Mouse (Mus musculus) heart, embryonic 10.5 days (tissue): ENCODE results near the gene Tspan4. TPM values are rescaled to one million over a fixed set of nuclear protein-coding genes. Genes with fewer than 3 reads are reported as not detected.

Experiments used
- DNase-seq: peaks from one replicate; pipeline ENCODE4 v3.0.0-alpha.2; 2017; ENCODE audit warnings: low spot score
- H3K27ac ChIP-seq: fragments of 300-500 bp; sonication (generic); 2 replicates; pipeline ENCODE4 v1.5.1; 2016; ENCODE audit warnings: mild to moderate bottlenecking
- H3K27me3 ChIP-seq: fragments of 300-500 bp; sonication (generic); 2 replicates; pipeline ENCODE4 v1.6.1; 2016; ENCODE audit warnings: mild to moderate bottlenecking; ENCODE audit not compliant: poor library complexity, insufficient read depth, severe bottlenecking
- H3K36me3 ChIP-seq: fragments of 300-500 bp; sonication (generic); 2 replicates; pipeline ENCODE4 v1.6.1; 2016; ENCODE audit warnings: mild to moderate bottlenecking, moderate library complexity
- H3K4me1 ChIP-seq: fragments of 300-500 bp; sonication (generic); 2 replicates; pipeline ENCODE4 v1.6.1; 2016; ENCODE audit warnings: mild to moderate bottlenecking
- H3K4me3 ChIP-seq: fragments of 300-500 bp; sonication (generic); 2 replicates; pipeline ENCODE4 v1.5.1; 2016; ENCODE audit warnings: mild to moderate bottlenecking, moderate library complexity
- H3K9me3 ChIP-seq: fragments of 300-500 bp; sonication (generic); 2 replicates; pipeline ENCODE4 v1.6.1; 2016; ENCODE audit warnings: mild to moderate bottlenecking, moderate library complexity
- WGBS: fragments of 180-500 bp; shearing (Covaris S2); methylation state at CpG from one replicate; pipeline ENCODE4 v1.1.7; 2016; 5-methylcytosine and 5-hydroxymethylcytosine counted together
- polyA plus RNA-seq: library from polyadenylated mRNA; unstranded; fragments of >200 nt; fragmentation: Nextera tagmentation; extraction: Ambion mirVana; gene quantifications from 2 replicates; pipeline ENCODE4 v1.2.1, GENCODE M21; 2016

Tspan4 gene
- polyA plus RNA-seq, 1 experiment from 2014 or later, result 69.0 TPM

GRCm38 (mm10) chr7:141459301-141459711 lies 15.7 kb upstream of the Tspan4 start:
- WGBS, result 83% methylated on average over 17 of the region's 17 CpGs
- DNase-seq, result no peak
- no peaks in the 10 kb centered on the region for H3K9me3 ChIP-seq
- no peak overlapping the region for H3K4me3 ChIP-seq
- peaks cover 69% of the 10 kb centered on the region for H3K27me3 ChIP-seq
- H3K4me1 ChIP-seq, result peaks cover 59% of the 10 kb centered on the region
- no peak overlapping the region for H3K27ac ChIP-seq
- H3K36me3 ChIP-seq, result peaks cover 25% of the 10 kb centered on the region

- H3K4me3 ChIP-seq, result no peak overlapping the region
- DNase-seq, result no peak
- peaks cover 76% of the 10 kb centered on the region for H3K27me3 ChIP-seq
- peaks cover 25% of the 10 kb centered on the region for H3K36me3 ChIP-seq
- WGBS, result 66% methylated on average over 5 of the region's 5 CpGs
- no peak overlapping the region for H3K27ac ChIP-seq
- no peaks in the 10 kb centered on the region for H3K9me3 ChIP-seq
- H3K4me1 ChIP-seq, result peaks cover 59% of the 10 kb centered on the region
These were observed 15.0 kb upstream of the Tspan4 start for GRCm38 (mm10) chr7:141460001-141460390.

- Histone ChIP-seq H3K4me3 (peak within 1 kb of the TSS; percentile 67), H3K36me3 (peaks cover 25% of the 10 kb centered on the region), H3K4me1 (peaks cover 59% of the 10 kb centered on the region), H3K9me3 (no peaks in the 10 kb centered on the region), H3K27me3 (peaks cover 82% of the 10 kb centered on the region), H3K27ac (peak within 1 kb of the TSS; percentile 85)
- WGBS, result 67% methylated on average over 15 of the region's 15 CpGs
- DNase-seq, result no peak
These were observed 14.5 kb upstream of the Tspan4 start, which contains the start of gene Cracr2b for GRCm38 (mm10) chr7:141460391-141461113. Cracr2b (plus strand) TSS chr7:141461094.

- H3K4me1 ChIP-seq, result peaks cover 58% of the 10 kb centered on the region
- peaks cover 93% of the 10 kb centered on the region for H3K27me3 ChIP-seq
- peak overlapping the region; percentile 85 for H3K27ac ChIP-seq
- WGBS, result 2% methylated on average over 59 of the region's 59 CpGs
- H3K4me3 ChIP-seq, result peak overlapping the region; percentile 67
- DNase-seq, result no peak
- no peaks in the 10 kb centered on the region for H3K9me3 ChIP-seq
- peaks cover 25% of the 10 kb centered on the region for H3K36me3 ChIP-seq
These were observed 13.3 kb upstream of the Tspan4 start for GRCm38 (mm10) chr7:141461521-141462332.

- whole genome bisulfite sequencing, result 10% methylated on average over 5 of the region's 5 CpGs
- no peak for DNase-seq
- no peaks in the 10 kb centered on the region for H3K9me3 ChIP-seq
- peaks cover 91% of the 10 kb centered on the region for H3K27me3 ChIP-seq
- H3K4me1 ChIP-seq, result peaks cover 58% of the 10 kb centered on the region
- H3K27ac ChIP-seq, result peak overlapping the region; percentile 85
- H3K36me3 ChIP-seq, result peaks cover 23% of the 10 kb centered on the region
- H3K4me3 ChIP-seq, result peak overlapping the region; percentile 67
These were observed 12.7 kb upstream of the Tspan4 start for GRCm38 (mm10) chr7:141462333-141462821.

GRCm38 (mm10) chr7:141463824-141464602 lies 11.0 kb upstream of the Tspan4 start:
- Histone ChIP-seq H3K36me3 (peaks cover 8% of the 10 kb centered on the region), H3K4me3 (peak overlapping the region; percentile 47), H3K27me3 (peaks cover 79% of the 10 kb centered on the region), H3K4me1 (peaks cover 74% of the 10 kb centered on the region), H3K9me3 (no peaks in the 10 kb centered on the region), H3K27ac (peak overlapping the region; percentile 70)
- WGBS, result 14% methylated on average over 12 of the region's 12 CpGs
- no peak for DNase-seq

GRCm38 (mm10) chr7:141464603-141465201 lies 10.3 kb upstream of the Tspan4 start:
- Histone ChIP-seq H3K4me1 (peaks cover 81% of the 10 kb centered on the region), H3K27ac (peak overlapping the region; percentile 70), H3K27me3 (peaks cover 72% of the 10 kb centered on the region), H3K4me3 (peak overlapping the region; percentile 47), H3K9me3 (no peaks in the 10 kb centered on the region), H3K36me3 (peaks cover 8% of the 10 kb centered on the region)
- no peak for DNase-seq
- 3% methylated on average over 38 of the region's 38 CpGs for WGBS

- peaks cover 15% of the 10 kb centered on the region for H3K36me3 ChIP-seq
- H3K9me3 ChIP-seq, result no peaks in the 10 kb centered on the region
These were observed 9.5 kb upstream of the Tspan4 start for GRCm38 (mm10) chr7:141465388-141466044.

GRCm38 (mm10) chr7:141466045-141466394 lies 9.0 kb upstream of the Tspan4 start:
- H3K27me3 ChIP-seq, result peaks cover 59% of the 10 kb centered on the region
- no peak for DNase-seq
- WGBS, result 66% methylated on average over 7 of the region's 7 CpGs
- H3K4me3 ChIP-seq, result no peak overlapping the region
- H3K36me3 ChIP-seq, result peaks cover 20% of the 10 kb centered on the region
- peaks cover 85% of the 10 kb centered on the region for H3K4me1 ChIP-seq
- peak overlapping the region; percentile 70; the same call in 1 of the 2 replicates for H3K27ac ChIP-seq
- no peaks in the 10 kb centered on the region for H3K9me3 ChIP-seq

More at GRCm38 (mm10) chr7:141465388-141466044, 9.5 kb upstream of the Tspan4 start:
- peak overlapping the region; percentile 47 for H3K4me3 ChIP-seq
- peaks cover 64% of the 10 kb centered on the region for H3K27me3 ChIP-seq
- peak overlapping the region; percentile 70 for H3K27ac ChIP-seq
- WGBS, result 34% methylated on average over 10 of the region's 10 CpGs
- no peak for DNase-seq
- H3K4me1 ChIP-seq, result peaks cover 89% of the 10 kb centered on the region

- Histone ChIP-seq H3K27ac (peak overlapping the region; percentile 95), H3K36me3 (peaks cover 26% of the 10 kb centered on the region), H3K9me3 (no peaks in the 10 kb centered on the region), H3K27me3 (peaks cover 52% of the 10 kb centered on the region), H3K4me1 (peaks cover 79% of the 10 kb centered on the region), H3K4me3 (peak overlapping the region; percentile 87)
- 62% methylated on average over 10 of the region's 10 CpGs for WGBS
- no peak for DNase-seq
These were observed 8.4 kb upstream of the Tspan4 start for GRCm38 (mm10) chr7:141466607-141467148.

GRCm38 (mm10) chr7:141467230-141468030 lies 7.6 kb upstream of the Tspan4 start, which contains the start of gene Cd151:
Cd151 (plus strand) TSS chr7:141467392.
- H3K27me3 ChIP-seq, result peaks cover 44% of the 10 kb centered on the region
- peak within 1 kb of the TSS; percentile 95 for H3K27ac ChIP-seq
- peaks cover 72% of the 10 kb centered on the region for H3K4me1 ChIP-seq
- H3K36me3 ChIP-seq, result peaks cover 32% of the 10 kb centered on the region
- H3K4me3 ChIP-seq, result peak within 1 kb of the TSS; percentile 87
- WGBS, result under 1% methylated on average over 52 of the region's 52 CpGs
- H3K9me3 ChIP-seq, result no peaks in the 10 kb centered on the region
- DNase-seq, result peak; percentile 95
